Mouse (Mus musculus) hindbrain, embryonic 12.5 days (tissue): ENCODE measurements at regions not wholly inside any gene's neighbourhood (a gene's known extent, or its start where the extent isn't known, plus 50 kb on each side); places are given as distances from the start of the nearest gene placed in this dataset.

Experiments used
- ATAC-seq: fragments of 200-750 bp; cut with Nextera tagmentation; 2 replicates; pipeline ENCODE4 v1.8.0; 2017; ENCODE audit warnings: moderate TSS enrichment; ENCODE audit not compliant: low FRiP score
- H3K27ac ChIP-seq: fragments of 300-500 bp; sonication (generic); 2 replicates; pipeline ENCODE4 v1.5.1; 2016; ENCODE audit warnings: mild to moderate bottlenecking
- H3K27me3 ChIP-seq: fragments of 300-500 bp; sonication (generic); 2 replicates; pipeline ENCODE4 v1.6.1; 2016; ENCODE audit warnings: mild to moderate bottlenecking
- H3K36me3 ChIP-seq: fragments of 300-500 bp; sonication (generic); 2 replicates; pipeline ENCODE4 v1.6.1; 2016; ENCODE audit warnings: mild to moderate bottlenecking
- H3K4me1 ChIP-seq: fragments of 300-500 bp; sonication (generic); 2 replicates; pipeline ENCODE4 v1.6.1; 2016
- H3K4me2 ChIP-seq: fragments of 300-500 bp; sonication (generic); replicated peaks from 2 replicates; pipeline ENCODE4 v1.6.1; 2016; ENCODE audit warnings: mild to moderate bottlenecking
- H3K4me3 ChIP-seq: fragments of 300-500 bp; sonication (generic); 2 replicates; pipeline ENCODE4 v1.5.1; 2016; ENCODE audit warnings: mild to moderate bottlenecking
- H3K9ac ChIP-seq: fragments of 300-500 bp; sonication (generic); 2 replicates; pipeline ENCODE4 v1.6.1; 2016; ENCODE audit warnings: mild to moderate bottlenecking, moderate library complexity
- H3K9me3 ChIP-seq: fragments of 300-500 bp; sonication (generic); replicated peaks from 2 replicates; pipeline ENCODE4 v1.6.1; 2016; ENCODE audit warnings: mild to moderate bottlenecking
- WGBS: fragments of 180-500 bp; shearing (Covaris S2); methylation state at CpG from one replicate; pipeline ENCODE4 v1.1.7; 2016; 5-methylcytosine and 5-hydroxymethylcytosine counted together

- WGBS, result 77% methylated on average over 1 of the region's 1 CpGs
- Histone ChIP-seq H3K36me3 (no peaks in the 10 kb centered on the region), H3K4me3 (no peak overlapping the region), H3K27me3 (no peaks in the 10 kb centered on the region), H3K4me1 (no peaks in the 10 kb centered on the region), H3K27ac (no peak overlapping the region), H3K4me2 (no peak overlapping the region), H3K9me3 (no peaks in the 10 kb centered on the region), H3K9ac (no peak overlapping the region)
- no peak for ATAC-seq
Observed at GRCm38 (mm10) chr2:50662504-50662903, 365.9 kb upstream of the Mmadhc start.

GRCm38 (mm10) chr2:50660000-50660399, 363.4 kb upstream of the Mmadhc start:
- Histone ChIP-seq H3K27ac (no peak overlapping the region), H3K9me3 (no peaks in the 10 kb centered on the region), H3K36me3 (no peaks in the 10 kb centered on the region), H3K4me1 (no peaks in the 10 kb centered on the region), H3K4me2 (no peak overlapping the region), H3K4me3 (no peak overlapping the region), H3K9ac (no peak overlapping the region), H3K27me3 (no peaks in the 10 kb centered on the region)
- WGBS, result 76% methylated on average over 2 of the region's 2 CpGs
- ATAC-seq, result no peak

DNA sequence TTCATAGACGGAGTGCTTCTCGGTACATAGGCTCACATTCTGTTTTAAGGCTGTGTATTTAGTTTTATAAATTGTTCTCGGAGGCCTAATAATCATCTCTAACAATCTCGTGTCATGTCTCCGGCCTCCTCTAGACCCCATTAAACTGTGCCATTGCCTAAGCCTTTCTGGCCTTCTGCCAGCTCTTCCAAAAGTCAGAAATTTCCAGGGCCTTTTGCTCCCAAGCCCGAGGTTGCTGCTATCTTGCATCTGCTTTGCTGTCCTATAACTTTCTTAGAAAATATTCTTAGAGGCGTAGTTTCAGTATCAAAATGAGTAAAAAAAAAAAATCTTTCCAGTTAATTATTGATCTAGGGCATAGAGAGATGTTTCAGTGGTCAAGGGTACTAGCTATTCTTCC, 361.2 kb upstream of the Mmadhc start:
- no peak for ATAC-seq
- 92% methylated on average over 7 of the region's 7 CpGs for WGBS
- Histone ChIP-seq H3K27me3 (no peaks in the 10 kb centered on the region), H3K9ac (no peak overlapping the region), H3K9me3 (no peaks in the 10 kb centered on the region), H3K4me3 (no peak overlapping the region), H3K27ac (no peak overlapping the region), H3K36me3 (no peaks in the 10 kb centered on the region), H3K4me1 (0 out of 2 replicates have a peak, but pooled peaks cover 4% of the 10 kb centered on the region), H3K4me2 (no peak overlapping the region)

GRCm38 (mm10) chr2:50656351-50656750, 359.8 kb upstream of the Mmadhc start:
- no peak for ATAC-seq
- H3K27me3 ChIP-seq, result no peaks in the 10 kb centered on the region
- no peak overlapping the region for H3K4me3 ChIP-seq
- 77% methylated on average over 6 of the region's 6 CpGs for WGBS
- H3K4me2 ChIP-seq, result no peak overlapping the region
- H3K36me3 ChIP-seq, result no peaks in the 10 kb centered on the region
- no peaks in the 10 kb centered on the region for H3K9me3 ChIP-seq
- no peak overlapping the region for H3K9ac ChIP-seq
- H3K27ac ChIP-seq, result no peak overlapping the region
- 0 out of 2 replicates have a peak, but pooled peaks cover 4% of the 10 kb centered on the region for H3K4me1 ChIP-seq

GRCm38 (mm10) chr2:50654953-50655324, 358.3 kb upstream of the Mmadhc start:
- H3K9ac ChIP-seq, result no peak overlapping the region
- H3K4me3 ChIP-seq, result no peak overlapping the region
- H3K9me3 ChIP-seq, result no peaks in the 10 kb centered on the region
- H3K27ac ChIP-seq, result no peak overlapping the region
- H3K27me3 ChIP-seq, result no peaks in the 10 kb centered on the region
- H3K4me1 ChIP-seq, result 0 out of 2 replicates have a peak, but pooled peaks cover 4% of the 10 kb centered on the region
- ATAC-seq, result 0 out of 2 replicates have a peak, but pooled peaks have one; percentile 54
- no peaks in the 10 kb centered on the region for H3K36me3 ChIP-seq
- WGBS, result 68% methylated on average over 7 of the region's 7 CpGs
- H3K4me2 ChIP-seq, result no peak overlapping the region

GRCm38 (mm10) chr2:50654221-50654952, 357.8 kb upstream of the Mmadhc start:
- 0 out of 2 replicates have a peak, but pooled peaks cover 4% of the 10 kb centered on the region for H3K4me1 ChIP-seq
- no peak overlapping the region for H3K27ac ChIP-seq
- H3K27me3 ChIP-seq, result no peaks in the 10 kb centered on the region
- ATAC-seq, result no peak
- H3K9ac ChIP-seq, result no peak overlapping the region
- no peak overlapping the region for H3K4me2 ChIP-seq
- H3K9me3 ChIP-seq, result no peaks in the 10 kb centered on the region
- no peak overlapping the region for H3K4me3 ChIP-seq
- whole genome bisulfite sequencing, result 80% methylated on average over 8 of the region's 8 CpGs
- H3K36me3 ChIP-seq, result no peaks in the 10 kb centered on the region

DNA sequence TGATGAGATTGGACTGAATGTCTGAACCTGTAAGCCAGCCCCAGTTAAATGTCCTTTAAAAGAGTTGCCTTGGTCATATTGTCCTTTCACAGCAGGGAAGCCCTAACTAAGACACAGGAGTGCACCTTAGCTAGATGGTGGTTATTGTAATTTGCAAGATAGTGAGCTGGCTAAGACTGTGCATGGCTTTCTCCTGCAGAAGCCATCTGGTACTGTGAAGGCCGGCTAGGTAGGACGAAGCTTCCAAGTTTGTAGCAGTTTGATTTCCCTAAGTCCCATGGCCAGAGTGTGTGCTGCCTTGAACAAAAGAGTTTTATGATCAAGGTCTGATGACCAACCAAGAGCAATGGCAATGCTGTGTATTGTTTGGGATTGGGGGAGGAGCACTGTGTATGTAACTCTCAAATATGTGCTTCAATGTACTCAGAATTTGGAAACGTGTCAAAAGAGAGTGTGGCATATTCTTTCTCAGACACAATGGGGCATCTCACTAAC, 356.6 kb upstream of the Mmadhc start:
- no peaks in the 10 kb centered on the region for H3K27me3 ChIP-seq
- H3K9ac ChIP-seq, result no peak overlapping the region
- H3K4me2 ChIP-seq, result no peak overlapping the region
- no peak for ATAC-seq
- no peaks in the 10 kb centered on the region for H3K9me3 ChIP-seq
- no peaks in the 10 kb centered on the region for H3K36me3 ChIP-seq
- 90% methylated on average over 3 of the region's 3 CpGs for WGBS
- no peak overlapping the region for H3K27ac ChIP-seq
- no peak overlapping the region for H3K4me3 ChIP-seq
- H3K4me1 ChIP-seq, result 0 out of 2 replicates have a peak, but pooled peaks cover 4% of the 10 kb centered on the region

- Histone ChIP-seq H3K9ac (no peak overlapping the region), H3K4me3 (no peak overlapping the region)
Observed at GRCm38 (mm10) chr2:50649656-50650055, 353.1 kb upstream of the Mmadhc start.

DNA sequence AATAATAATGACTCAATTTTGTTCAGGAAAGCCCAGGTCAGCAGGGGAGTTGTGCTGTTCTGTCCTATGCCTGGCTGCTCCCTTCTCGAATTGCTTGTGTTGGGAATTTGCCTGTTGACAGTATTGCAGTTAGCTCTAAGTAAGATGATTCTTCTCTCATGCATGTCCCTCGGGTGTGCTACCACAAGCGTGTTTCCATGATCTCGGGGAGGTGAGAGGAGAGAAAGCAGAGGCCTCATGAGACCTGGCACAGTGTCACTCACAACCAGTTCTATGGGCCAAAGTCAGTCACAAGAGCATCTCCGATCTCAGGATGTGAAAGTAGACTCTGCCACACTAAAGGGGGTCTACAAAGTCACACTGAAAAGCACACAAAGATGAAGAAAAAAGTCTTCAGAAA, 346.6 kb upstream of the Mmadhc start:
- ATAC-seq, result no peak
- WGBS, result 62% methylated on average over 5 of the region's 5 CpGs
- no peaks in the 10 kb centered on the region for H3K27me3 ChIP-seq
- no peak overlapping the region for H3K27ac ChIP-seq
- H3K4me3 ChIP-seq, result no peak overlapping the region
- H3K36me3 ChIP-seq, result no peaks in the 10 kb centered on the region
- H3K4me2 ChIP-seq, result no peak overlapping the region
- no peak overlapping the region for H3K9ac ChIP-seq
- no peaks in the 10 kb centered on the region for H3K4me1 ChIP-seq
- H3K9me3 ChIP-seq, result no peaks in the 10 kb centered on the region

More at GRCm38 (mm10) chr2:50649656-50650055, 353.1 kb upstream of the Mmadhc start:
- no peak for ATAC-seq
- Histone ChIP-seq H3K4me1 (0 out of 2 replicates have a peak, but pooled peaks cover under 1% of the 10 kb centered on the region), H3K27me3 (no peaks in the 10 kb centered on the region), H3K27ac (no peak overlapping the region), H3K4me2 (no peak overlapping the region), H3K9me3 (no peaks in the 10 kb centered on the region), H3K36me3 (no peaks in the 10 kb centered on the region)
- 84% methylated on average over 3 of the region's 3 CpGs for WGBS

DNA sequence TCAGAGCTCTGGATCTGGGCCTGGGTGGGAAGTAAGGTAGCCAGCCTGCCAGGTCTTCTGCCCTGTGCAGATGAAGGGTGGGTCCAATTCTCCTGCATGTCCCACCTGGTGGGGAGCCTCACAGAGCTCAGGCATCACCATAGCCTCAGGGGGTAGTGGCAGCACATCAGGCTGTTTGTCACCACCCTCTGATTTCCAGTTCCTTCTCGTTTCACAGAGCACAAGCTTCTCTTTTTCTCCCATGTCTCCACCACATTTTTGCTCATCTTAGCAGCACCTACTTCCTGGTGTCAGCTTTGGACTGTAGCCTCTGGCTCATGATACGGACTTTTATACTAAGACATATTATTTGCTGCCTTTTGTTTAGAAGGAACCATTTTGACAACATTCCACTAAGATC, 345.6 kb upstream of the Mmadhc start:
- no peak overlapping the region for H3K4me3 ChIP-seq
- H3K27ac ChIP-seq, result no peak overlapping the region
- no peak overlapping the region for H3K4me2 ChIP-seq
- no peaks in the 10 kb centered on the region for H3K4me1 ChIP-seq
- WGBS, result 69% methylated on average over 2 of the region's 2 CpGs
- H3K27me3 ChIP-seq, result no peaks in the 10 kb centered on the region
- no peaks in the 10 kb centered on the region for H3K9me3 ChIP-seq
- ATAC-seq, result no peak
- H3K36me3 ChIP-seq, result no peaks in the 10 kb centered on the region
- H3K9ac ChIP-seq, result no peak overlapping the region

DNA sequence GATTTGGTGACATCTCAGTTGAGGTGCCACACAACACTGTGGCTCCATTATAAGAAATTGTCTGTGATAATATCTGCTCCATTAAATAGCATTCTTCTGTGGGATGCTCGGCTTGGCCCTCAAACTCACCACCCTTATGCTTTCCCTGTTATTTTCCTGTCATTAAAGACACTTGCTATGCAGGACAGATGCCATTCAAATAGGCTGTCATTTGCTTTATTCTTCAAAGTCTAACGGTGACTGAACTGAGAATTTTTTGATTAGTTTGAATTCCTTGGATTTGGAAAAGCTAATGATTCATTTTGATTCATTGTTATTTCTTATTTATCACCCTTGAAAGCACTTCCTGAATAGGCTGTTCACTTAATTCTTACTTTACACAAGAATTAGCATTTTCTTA, 339.3 kb upstream of the Mmadhc start:
- Histone ChIP-seq H3K9me3 (no peaks in the 10 kb centered on the region), H3K27ac (no peak overlapping the region), H3K4me3 (no peak overlapping the region), H3K4me2 (no peak overlapping the region), H3K27me3 (no peaks in the 10 kb centered on the region), H3K9ac (no peak overlapping the region), H3K4me1 (no peaks in the 10 kb centered on the region), H3K36me3 (no peaks in the 10 kb centered on the region)
- WGBS, result 64% methylated on average over 2 of the region's 2 CpGs
- no peak for ATAC-seq

DNA sequence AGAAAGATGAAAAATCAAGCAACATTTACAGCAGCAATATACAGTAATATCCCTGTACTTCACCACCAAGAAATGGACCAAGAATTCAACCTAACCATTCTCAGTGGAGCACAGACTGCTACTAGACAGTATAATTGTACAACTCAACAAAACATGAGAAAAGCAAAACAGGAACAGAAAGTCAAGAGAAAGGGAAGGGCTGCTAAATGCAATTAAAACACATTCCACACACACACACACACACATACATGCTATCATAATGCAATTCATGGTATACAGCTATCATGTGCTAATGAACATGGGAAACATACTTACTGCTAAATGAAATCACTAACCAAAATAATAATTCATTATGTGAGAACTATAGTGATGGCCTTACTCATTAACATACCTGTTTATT, 335.2 kb upstream of the Mmadhc start:
- no peak for ATAC-seq
- Histone ChIP-seq H3K9ac (no peak overlapping the region), H3K4me3 (no peak overlapping the region), H3K27me3 (no peaks in the 10 kb centered on the region), H3K36me3 (no peaks in the 10 kb centered on the region), H3K4me1 (no peaks in the 10 kb centered on the region), H3K27ac (no peak overlapping the region), H3K4me2 (no peak overlapping the region), H3K9me3 (no peaks in the 10 kb centered on the region)

GRCm38 (mm10) chr2:50627501-50627900, 330.9 kb upstream of the Mmadhc start:
- no peak overlapping the region for H3K9ac ChIP-seq
- WGBS, result 76% methylated on average over 2 of the region's 2 CpGs

More at GRCm38 (mm10) chr2:50627501-50627900, 330.9 kb upstream of the Mmadhc start:
- H3K4me3 ChIP-seq, result no peak overlapping the region
- no peak overlapping the region for H3K4me2 ChIP-seq
- H3K27ac ChIP-seq, result no peak overlapping the region
- H3K9me3 ChIP-seq, result no peaks in the 10 kb centered on the region
- no peaks in the 10 kb centered on the region for H3K4me1 ChIP-seq
- ATAC-seq, result no peak
- no peaks in the 10 kb centered on the region for H3K27me3 ChIP-seq
- H3K36me3 ChIP-seq, result no peaks in the 10 kb centered on the region
